Mouse (Mus musculus) limb, embryonic 14.5 days (tissue): Measurements from ENCODE around the gene Slc6a19. TPM values are rescaled to one million over a fixed set of nuclear protein-coding genes. Genes with fewer than 3 reads are reported as not detected.

Source experiments
- ATAC-seq: fragments of 200-750 bp; cut with Nextera tagmentation; 2 replicates; pipeline ENCODE4 v1.8.0; 2017; ENCODE audit warnings: low read depth, moderate number of reproducible peaks, moderate TSS enrichment; ENCODE audit not compliant: low FRiP score
- DNase-seq: peaks from one replicate; pipeline ENCODE4 v3.0.0-alpha.2; 2015; ENCODE audit warnings: low spot score
- H3K27ac ChIP-seq: fragments of 300-500 bp; sonication (generic); replicated peaks from 2 replicates; pipeline ENCODE4 v1.5.1; 2014; ENCODE audit warnings: low read depth, mild to moderate bottlenecking, low read length, moderate library complexity, mixed read lengths
- H3K27me3 ChIP-seq: fragments of 300-500 bp; sonication (generic); 2 replicates; pipeline ENCODE4 v1.6.1; 2014; ENCODE audit warnings: low read length, mixed read lengths; ENCODE audit not compliant: control insufficient read depth, insufficient read depth
- H3K36me3 ChIP-seq: fragments of 300-500 bp; sonication (generic); 2 replicates; pipeline ENCODE4 v1.6.1; 2014; ENCODE audit warnings: mild to moderate bottlenecking, low read length, moderate library complexity, mixed read lengths; ENCODE audit not compliant: control insufficient read depth, insufficient read depth
- H3K4me1 ChIP-seq: fragments of 300-500 bp; sonication (generic); 2 replicates; pipeline ENCODE4 v1.6.1; 2014; ENCODE audit warnings: antibody characterized with exemption, low read length, mixed read lengths; ENCODE audit not compliant: control insufficient read depth, insufficient read depth
- H3K4me2 ChIP-seq: fragments of 300-500 bp; sonication (generic); replicated peaks from 2 replicates; pipeline ENCODE4 v1.6.1; 2014; ENCODE audit warnings: low read depth, mild to moderate bottlenecking, low read length, moderate library complexity; ENCODE audit not compliant: severe bottlenecking
- H3K4me3 ChIP-seq: fragments of 300-500 bp; sonication (generic); replicated peaks from 2 replicates; pipeline ENCODE4 v1.5.1; 2014; ENCODE audit warnings: low read length
- H3K9ac ChIP-seq: fragments of 300-500 bp; sonication (generic); 2 replicates; pipeline ENCODE4 v1.6.1; 2014; ENCODE audit warnings: mild to moderate bottlenecking, low read depth, low read length, moderate library complexity; ENCODE audit not compliant: severe bottlenecking
- H3K9me3 ChIP-seq: fragments of 300-500 bp; sonication (generic); 2 replicates; pipeline ENCODE4 v1.6.1; 2016; ENCODE audit warnings: low read length; ENCODE audit not compliant: control insufficient read depth
- POLR2A ChIP-seq: fragments of 200-500 bp; IDR thresholded peaks from 2 replicates; pipeline ENCODE4 v1.8.0; 2012; ENCODE audit warnings: inconsistent platforms, mild to moderate bottlenecking, moderate library complexity, borderline replicate concordance; ENCODE audit not compliant: insufficient read depth, insufficient read length; ENCODE audit errors: extremely low read depth
- WGBS: fragments of 180-500 bp; shearing (Covaris S2); extraction: QIAGEN DNeasy Blood & Tissue Kit; methylation state at CpG from one replicate; pipeline ENCODE4 v1.1.7; 2014; 5-methylcytosine and 5-hydroxymethylcytosine counted together
- polyA plus RNA-seq, 2 experiments: library from polyadenylated mRNA; depleted of rRNA in 1 of 2; stranded (reverse) in 1 of 2; unstranded in 1 of 2; fragments of >200 nt; fragmentation: Nextera tagmentation in 1 of 2; extraction: Ambion mirVana in 1 of 2; gene quantifications; 2 replicates each; pipeline versions ENCODE4 v1.2.1 to v1.2.3; 2012 to 2014

Slc6a19 gene
- polyA plus RNA-seq, 2 experiments = not detected

DNA sequence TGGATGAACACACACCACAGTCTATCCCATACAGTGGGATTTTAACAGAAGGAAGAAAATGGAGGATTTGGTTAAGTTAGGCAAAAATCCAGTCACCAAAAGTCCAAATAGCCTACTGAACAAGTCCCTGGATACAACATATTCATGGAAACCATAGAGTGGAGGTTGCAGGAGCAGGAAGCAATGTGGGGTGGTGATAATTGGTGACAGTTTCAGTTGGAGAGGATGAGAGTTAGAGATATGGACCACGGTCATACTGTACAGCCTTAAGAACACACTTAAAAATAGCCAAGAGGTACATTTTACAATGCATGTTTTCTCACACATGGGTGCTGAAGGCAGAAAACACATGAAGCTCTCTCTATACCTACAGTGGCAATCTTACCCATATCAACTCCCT, 9.7 kb downstream of the Slc6a19 start:
- ATAC-seq (no peak), DNase-seq (no peak)
- H3K27me3 ChIP-seq = no peaks in the 10 kb centered on the region
- H3K27ac ChIP-seq = no peak overlapping the region
- TF ChIP-seq POLR2A = no peak
- H3K4me1 ChIP-seq = no peaks in the 10 kb centered on the region
- H3K9ac ChIP-seq = no peak overlapping the region
- no peak overlapping the region for H3K4me3 ChIP-seq
- no peaks in the 10 kb centered on the region for H3K9me3 ChIP-seq
- WGBS = 92% methylated on average over 1 of the region's 1 CpGs
- no peaks in the 10 kb centered on the region for H3K36me3 ChIP-seq
- no peak overlapping the region for H3K4me2 ChIP-seq

DNA sequence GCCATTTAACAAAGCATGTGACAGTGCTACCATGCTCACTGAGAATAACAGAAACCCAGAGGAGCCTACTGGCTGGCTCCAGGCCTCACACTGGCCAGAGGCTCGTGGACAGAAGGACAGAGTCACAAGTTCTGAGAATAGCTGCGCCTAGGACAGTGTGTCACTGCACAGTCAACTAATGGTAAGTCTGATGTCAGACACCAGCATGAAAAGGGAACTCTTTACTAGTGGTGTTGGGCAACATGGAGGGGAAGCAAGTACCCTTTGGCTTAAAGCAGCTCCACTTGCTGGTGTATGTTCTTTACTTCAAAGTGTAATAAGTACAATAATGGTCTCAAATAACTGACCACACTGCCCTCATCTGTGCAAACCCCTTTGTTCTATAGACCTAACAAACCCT, 11.3 kb downstream of the Slc6a19 start:
- no peak overlapping the region for H3K4me3 ChIP-seq
- H3K9me3 ChIP-seq = no peaks in the 10 kb centered on the region
- no peaks in the 10 kb centered on the region for H3K36me3 ChIP-seq
- H3K4me1 ChIP-seq = no peaks in the 10 kb centered on the region
- no peaks in the 10 kb centered on the region for H3K27me3 ChIP-seq
- TF ChIP-seq POLR2A = no peak
- 79% methylated on average over 2 of the region's 2 CpGs for WGBS
- DNase-seq (no peak), ATAC-seq (no peak)
- H3K27ac ChIP-seq = no peak overlapping the region
- H3K9ac ChIP-seq = no peak overlapping the region
- no peak overlapping the region for H3K4me2 ChIP-seq

DNA sequence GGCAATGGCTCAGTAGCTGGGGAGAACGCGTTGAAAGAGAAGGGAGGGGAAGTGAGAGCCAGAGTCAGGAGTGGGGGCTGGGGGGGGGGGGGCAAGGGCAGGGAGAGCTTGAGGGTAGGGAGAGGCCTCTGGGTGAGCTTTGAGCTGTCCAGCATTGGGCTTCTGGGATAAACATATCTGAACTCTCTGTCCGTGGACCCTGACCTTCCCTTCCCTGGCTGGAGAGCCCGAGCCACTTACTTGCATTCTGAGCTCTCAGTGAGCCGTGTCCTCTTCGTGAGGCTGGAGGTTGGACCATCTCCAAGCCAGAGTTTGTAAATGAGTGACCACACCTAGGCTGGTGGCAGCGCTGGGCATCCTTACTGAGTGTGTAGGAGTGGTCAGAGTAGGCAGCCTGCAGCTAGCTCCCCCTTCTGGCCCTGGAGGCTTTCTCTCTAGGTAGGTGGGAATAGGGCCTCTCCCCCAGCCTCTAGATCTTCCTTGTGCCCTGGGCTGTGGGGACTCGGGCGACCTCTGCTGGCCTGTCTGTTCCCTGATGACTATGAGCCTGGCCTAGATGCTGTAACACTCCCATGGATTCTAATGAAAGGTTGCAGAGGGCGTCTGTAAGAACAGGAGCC, 12.3 kb downstream of the Slc6a19 start:
- DNase-seq (peak; percentile 35), ATAC-seq (0 out of 2 replicates have a peak, but pooled peaks have one; percentile 68)
- no peaks in the 10 kb centered on the region for H3K27me3 ChIP-seq
- TF ChIP-seq POLR2A = no peak
- H3K4me1 ChIP-seq = no peaks in the 10 kb centered on the region
- H3K4me2 ChIP-seq = no peak overlapping the region
- no peak overlapping the region for H3K9ac ChIP-seq
- no peaks in the 10 kb centered on the region for H3K9me3 ChIP-seq
- H3K4me3 ChIP-seq = no peak overlapping the region
- WGBS = 27% methylated on average over 10 of the region's 10 CpGs
- no peaks in the 10 kb centered on the region for H3K36me3 ChIP-seq
- H3K27ac ChIP-seq = no peak overlapping the region

DNA sequence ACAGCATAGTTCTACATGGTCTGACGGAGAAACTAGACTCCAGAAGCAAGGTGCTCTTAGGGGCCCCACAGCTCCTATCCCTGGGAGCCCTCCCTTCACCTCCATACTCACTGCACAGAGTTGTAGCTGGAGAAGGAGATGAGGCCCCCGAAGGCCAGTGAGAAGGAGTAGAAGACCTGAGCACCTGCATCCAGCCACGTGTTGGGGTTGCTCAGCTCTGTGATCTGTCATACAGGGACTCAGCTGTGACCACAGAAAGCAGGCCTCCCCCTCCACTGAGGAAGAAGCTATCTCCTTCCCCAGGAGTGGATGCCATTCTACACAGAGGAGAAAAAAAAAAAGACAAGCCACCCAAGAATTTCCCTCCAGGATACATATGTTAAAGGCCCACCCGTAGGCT, 15.7 kb downstream of the Slc6a19 start:
- no peak for ATAC-seq
- WGBS = 75% methylated on average over 4 of the region's 4 CpGs
- TF ChIP-seq POLR2A = no peak

DNA sequence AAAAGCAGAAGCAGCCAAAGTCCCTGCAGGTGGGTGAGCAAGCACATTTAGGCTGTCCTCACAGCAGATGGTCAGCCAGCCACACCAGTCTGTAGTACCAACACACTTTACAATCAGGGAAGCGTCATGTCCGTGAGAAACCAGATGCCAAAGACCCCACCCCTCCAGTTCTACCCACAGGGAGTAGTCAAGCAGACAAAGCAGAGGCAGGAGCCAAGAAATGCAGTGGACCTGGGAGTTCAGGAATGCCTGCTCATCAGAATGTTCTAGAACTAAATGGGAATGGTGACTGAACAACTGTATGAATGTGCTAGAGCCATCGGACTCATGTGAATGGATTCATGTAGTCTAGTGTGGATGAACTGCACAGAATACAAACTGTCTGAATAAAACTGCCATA, 17.1 kb downstream of the Slc6a19 start:
- 48% methylated on average over 3 of the region's 3 CpGs for WGBS
- Histone ChIP-seq H3K27me3 (no peaks in the 10 kb centered on the region), H3K27ac (no peak overlapping the region), H3K4me1 (no peaks in the 10 kb centered on the region), H3K36me3 (no peaks in the 10 kb centered on the region), H3K4me3 (no peak overlapping the region), H3K9me3 (no peaks in the 10 kb centered on the region), H3K4me2 (no peak overlapping the region), H3K9ac (no peak overlapping the region)
- TF ChIP-seq POLR2A = no peak
- DNase-seq = no peak
- no peak for ATAC-seq

More for the DNA sequence above, 15.7 kb downstream of the Slc6a19 start:
- Histone ChIP-seq H3K36me3 (no peaks in the 10 kb centered on the region), H3K27me3 (no peaks in the 10 kb centered on the region), H3K27ac (no peak overlapping the region), H3K4me2 (no peak overlapping the region), H3K9ac (no peak overlapping the region), H3K9me3 (no peaks in the 10 kb centered on the region), H3K4me1 (no peaks in the 10 kb centered on the region), H3K4me3 (no peak overlapping the region)
- no peak for DNase-seq
